Mouse (Mus musculus) kidney, adult 2 months (tissue): Measurements from ENCODE around the gene Hfe. TPM values are rescaled to one million over a fixed set of nuclear protein-coding genes. Genes with fewer than 3 reads are reported as not detected.

Source experiments
- DNase-seq: peaks from one replicate; pipeline ENCODE4 v3.0.0; 2021
- H3K27ac ChIP-seq: fragments of 200-500 bp; 2 replicates; pipeline ENCODE4 v1.5.1; 2012; ENCODE audit warnings: low read depth, low read length, control low read depth, inconsistent platforms; ENCODE audit not compliant: insufficient read depth
- H3K27me3 ChIP-seq: fragments of 200-500 bp; replicated peaks from 2 replicates; pipeline ENCODE4 v1.6.1; 2012; ENCODE audit warnings: mild to moderate bottlenecking, moderate library complexity, low read length, inconsistent platforms; ENCODE audit not compliant: control insufficient read depth, insufficient read depth
- H3K36me3 ChIP-seq: fragments of 200-500 bp; 2 replicates; pipeline ENCODE4 v1.6.1; 2012; ENCODE audit warnings: mild to moderate bottlenecking, moderate library complexity, low read length, inconsistent platforms; ENCODE audit not compliant: control insufficient read depth, insufficient read depth
- H3K4me1 ChIP-seq: fragments of 200-500 bp; 2 replicates; pipeline ENCODE4 v1.6.1; 2011; ENCODE audit warnings: low read length; ENCODE audit not compliant: control insufficient read depth, insufficient read depth
- H3K4me3 ChIP-seq: fragments of 200-500 bp; 2 replicates; pipeline ENCODE4 v1.5.1; 2011; ENCODE audit warnings: mild to moderate bottlenecking, low read depth, low read length, control low read depth; ENCODE audit not compliant: insufficient read depth
- CTCF ChIP-seq: fragments of 200-500 bp; conservative IDR thresholded peaks from 2 replicates; pipeline ENCODE4 v1.5.1; 2011; ENCODE audit warnings: low read depth, mild to moderate bottlenecking, control low read depth, low read length, moderate library complexity, mixed read lengths; ENCODE audit not compliant: insufficient read depth, insufficient read length
- POLR2A ChIP-seq: fragments of 200-500 bp; IDR thresholded peaks from one replicate; pipeline ENCODE4 v1.6.1; 2011; ENCODE audit warnings: low read depth, low read length, control low read depth
- WGBS: fragments of 180-500 bp; shearing (Covaris S2); methylation state at CpG from one replicate; pipeline ENCODE4 v1.1.7; 2018; 5-methylcytosine and 5-hydroxymethylcytosine counted together
- polyA plus RNA-seq: library from polyadenylated mRNA; depleted of rRNA; stranded (reverse); fragments of >200 nt; gene quantifications from 2 replicates; pipeline ENCODE4 v1.2.3, GENCODE M21; 2012

Gene Hfe
- polyA plus RNA-seq, 1 experiment, result 21.4 TPM

DNA sequence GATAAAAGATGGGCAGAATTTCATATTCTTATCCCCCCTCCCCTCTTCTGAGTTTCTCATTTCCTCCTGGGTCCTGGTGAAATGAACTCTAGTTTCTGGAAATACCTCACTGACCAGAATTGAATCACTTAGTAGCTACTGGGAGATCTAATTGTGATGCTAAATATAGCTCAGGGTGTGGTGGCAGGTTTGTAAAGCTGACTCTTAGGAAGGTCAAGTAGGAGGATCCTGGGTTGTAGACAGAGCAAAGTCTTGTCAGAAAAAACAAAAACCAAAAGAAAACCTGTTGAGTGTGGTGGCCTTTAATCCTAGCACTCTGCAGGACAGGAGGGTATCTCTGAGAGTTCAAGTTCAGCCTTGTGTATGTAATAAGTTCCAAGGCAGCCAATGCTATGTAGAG lies 31.4 kb upstream of the Hfe start:
- Histone ChIP-seq H3K4me1 (peaks cover 7% of the 10 kb centered on the region; the same call in 1 of the 2 replicates), H3K36me3 (peaks cover 3% of the 10 kb centered on the region; the same call in 1 of the 2 replicates), H3K27me3 (no peaks in the 10 kb centered on the region), H3K4me3 (no peak overlapping the region), H3K27ac (no peak overlapping the region)
- TF ChIP-seq CTCF (no peak), POLR2A (no peak)
- no peak for DNase-seq

DNA sequence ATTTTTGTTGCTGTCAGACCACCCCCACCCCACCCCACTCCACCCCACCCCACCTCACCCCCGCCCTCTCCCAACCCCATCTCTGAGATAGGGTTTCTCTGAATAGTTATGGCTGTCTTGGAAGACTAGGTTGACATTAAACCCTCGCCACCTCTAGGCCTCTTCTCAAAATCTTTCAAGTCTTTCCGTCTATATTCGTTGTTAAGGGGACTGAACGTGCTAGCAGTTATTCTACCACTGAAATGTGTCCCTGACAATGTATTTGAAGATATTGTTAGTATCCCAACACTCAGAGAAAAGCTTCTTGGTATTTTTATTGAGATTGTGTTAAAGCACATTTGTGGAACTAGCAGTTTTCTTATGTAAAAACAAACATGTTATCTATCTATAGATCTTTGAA lies 30.3 kb upstream of the Hfe start:
- H3K27ac ChIP-seq, result no peak overlapping the region
- H3K36me3 ChIP-seq, result peaks cover 3% of the 10 kb centered on the region; the same call in 1 of the 2 replicates
- H3K4me3 ChIP-seq, result no peak overlapping the region
- no peak for DNase-seq
- no peaks in the 10 kb centered on the region for H3K27me3 ChIP-seq
- TF ChIP-seq POLR2A, result no peak
- TF ChIP-seq CTCF, result no peak
- H3K4me1 ChIP-seq, result peaks cover 5% of the 10 kb centered on the region; the same call in 1 of the 2 replicates
- WGBS, result 55% methylated on average over 5 of the region's 5 CpGs

DNA sequence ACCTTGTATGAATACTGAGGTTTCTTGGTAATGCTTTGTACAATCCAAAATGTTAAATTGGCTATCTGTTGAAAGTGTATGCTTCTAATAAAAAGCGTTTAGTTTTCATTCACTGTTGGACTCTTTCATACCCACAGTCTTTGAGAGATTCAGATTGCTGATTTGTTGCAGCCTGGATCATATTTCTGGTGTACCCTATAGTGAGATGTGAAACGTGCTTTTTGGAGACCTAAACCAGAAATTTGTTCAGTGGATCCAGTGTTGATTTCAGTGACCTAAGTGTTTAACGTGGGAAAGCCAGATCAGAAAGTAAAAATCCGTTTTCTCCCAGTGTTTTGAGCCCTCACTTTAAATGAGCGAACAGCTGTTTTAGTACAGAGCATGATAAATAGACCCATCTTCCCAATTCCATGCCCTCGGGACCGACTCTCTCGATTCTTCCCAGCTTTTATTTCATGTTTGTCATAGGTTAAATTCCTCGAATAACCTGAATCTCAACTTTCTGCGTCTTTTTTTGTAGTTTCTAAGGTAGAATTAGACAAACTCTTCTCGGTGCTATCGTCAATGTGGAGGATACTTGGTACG lies 29.7 kb upstream of the Hfe start:
- no peaks in the 10 kb centered on the region for H3K27me3 ChIP-seq
- H3K27ac ChIP-seq, result peak overlapping the region; percentile 97
- H3K36me3 ChIP-seq, result peaks cover 3% of the 10 kb centered on the region; the same call in 1 of the 2 replicates
- 17% methylated on average over 13 of the region's 13 CpGs for WGBS
- TF ChIP-seq POLR2A, result no peak
- peak overlapping the region; percentile 69 for H3K4me3 ChIP-seq
- peaks cover 4% of the 10 kb centered on the region; the same call in 1 of the 2 replicates for H3K4me1 ChIP-seq
- no peak for DNase-seq

DNA sequence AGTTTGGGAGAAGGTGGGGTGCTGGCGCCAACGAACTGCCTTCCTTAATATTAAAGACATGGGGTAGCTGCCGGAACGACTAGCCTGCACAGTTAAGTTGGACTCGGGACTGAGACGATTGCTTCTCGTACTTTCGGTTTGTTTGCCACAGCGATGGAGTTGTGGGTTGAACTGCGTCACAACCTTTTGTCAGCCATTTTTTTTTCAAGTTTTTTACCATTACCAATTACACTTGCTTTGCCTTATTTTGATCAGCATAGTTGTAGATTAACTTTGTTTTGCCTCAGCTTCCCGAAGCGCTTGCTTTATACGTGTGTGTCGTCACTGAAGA lies 29.2 kb upstream of the Hfe start:
- peaks cover 4% of the 10 kb centered on the region; the same call in 1 of the 2 replicates for H3K4me1 ChIP-seq
- DNase-seq, result no peak
- no peaks in the 10 kb centered on the region for H3K27me3 ChIP-seq
- peak overlapping the region; percentile 97 for H3K27ac ChIP-seq
- under 1% methylated on average over 14 of the region's 14 CpGs for WGBS
- H3K36me3 ChIP-seq, result peaks cover 3% of the 10 kb centered on the region; the same call in 1 of the 2 replicates
- peak overlapping the region; percentile 69 for H3K4me3 ChIP-seq
- TF ChIP-seq POLR2A (no peak), CTCF (no peak)

DNA sequence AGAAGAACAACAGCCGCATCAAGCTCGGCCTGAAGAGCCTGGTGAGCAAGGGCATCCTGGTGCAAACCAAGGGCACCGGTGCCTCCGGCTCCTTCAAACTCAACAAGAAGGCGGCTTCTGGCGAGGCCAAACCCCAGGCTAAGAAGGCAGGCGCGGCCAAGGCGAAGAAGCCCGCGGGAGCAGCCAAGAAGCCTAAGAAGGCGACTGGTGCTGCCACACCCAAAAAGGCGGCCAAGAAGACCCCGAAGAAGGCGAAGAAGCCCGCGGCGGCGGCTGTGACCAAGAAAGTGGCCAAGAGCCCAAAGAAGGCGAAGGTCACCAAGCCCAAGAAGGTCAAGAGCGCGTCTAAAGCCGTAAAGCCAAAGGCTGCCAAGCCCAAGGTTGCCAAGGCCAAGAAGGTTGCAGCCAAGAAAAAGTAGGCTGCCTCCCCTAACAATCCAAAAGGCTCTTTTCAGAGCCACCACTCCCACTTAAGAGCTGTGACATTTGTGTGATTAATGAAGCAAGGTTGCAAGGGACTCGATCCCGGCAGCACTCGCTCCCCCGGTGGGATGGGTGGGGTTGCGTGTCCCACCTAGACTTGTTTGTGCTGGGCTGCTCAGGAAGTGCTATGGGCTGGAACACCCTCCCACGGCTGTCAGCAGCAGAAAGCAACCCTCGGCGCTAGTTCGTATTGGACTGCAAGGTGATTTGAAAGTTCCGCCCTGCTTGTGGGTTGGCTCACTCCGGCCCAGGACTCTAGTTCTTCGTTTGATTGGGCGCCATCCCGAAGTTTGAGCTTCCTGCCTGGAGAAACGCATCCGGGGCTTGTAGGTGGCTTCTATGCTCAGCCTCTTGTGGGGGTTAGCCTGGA lies 28.6 kb upstream of the Hfe start:
- peak; percentile 99 for DNase-seq
- H3K4me1 ChIP-seq, result peaks cover 4% of the 10 kb centered on the region; the same call in 1 of the 2 replicates
- no peak for TF ChIP-seq CTCF
- peak; percentile 70 for TF ChIP-seq POLR2A
- H3K27ac ChIP-seq, result peak overlapping the region; percentile 98
- H3K36me3 ChIP-seq, result peaks cover 3% of the 10 kb centered on the region; the same call in 1 of the 2 replicates
- H3K27me3 ChIP-seq, result no peaks in the 10 kb centered on the region
- under 1% methylated on average over 39 of the region's 39 CpGs for WGBS
- peak overlapping the region; percentile 69 for H3K4me3 ChIP-seq

DNA sequence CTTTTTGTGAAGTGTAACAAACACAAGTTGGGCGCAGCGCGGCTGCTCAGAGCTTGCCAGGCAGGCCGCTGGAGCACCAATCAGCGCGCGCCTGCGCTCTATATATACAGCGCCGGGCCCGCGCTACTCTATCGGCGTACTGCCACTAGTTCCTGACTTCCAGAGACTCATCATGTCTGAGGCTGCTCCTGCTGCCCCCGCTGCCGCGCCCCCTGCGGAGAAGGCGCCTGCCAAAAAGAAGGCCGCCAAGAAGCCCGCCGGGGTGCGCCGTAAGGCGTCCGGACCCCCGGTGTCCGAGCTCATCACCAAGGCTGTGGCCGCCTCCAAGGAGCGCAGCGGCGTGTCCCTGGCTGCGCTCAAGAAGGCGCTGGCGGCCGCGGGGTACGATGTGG lies 28.0 kb upstream of the Hfe start, which contains the start of gene Hist1h1c:
Gene Hist1h1c (plus strand): TSS at position 132 of the 392 bp plus-strand sequence.
- H3K27ac ChIP-seq, result peak within 1 kb of the TSS; percentile 98
- H3K36me3 ChIP-seq, result peaks cover 3% of the 10 kb centered on the region; the same call in 1 of the 2 replicates
- under 1% methylated on average over 38 of the region's 38 CpGs for WGBS
- TF ChIP-seq POLR2A, result peak; percentile 91
- TF ChIP-seq CTCF, result no peak
- H3K4me1 ChIP-seq, result peaks cover 4% of the 10 kb centered on the region; the same call in 1 of the 2 replicates
- peak within 1 kb of the TSS; percentile 69 for H3K4me3 ChIP-seq
- DNase-seq, result peak; percentile 94
- H3K27me3 ChIP-seq, result no peaks in the 10 kb centered on the region

DNA sequence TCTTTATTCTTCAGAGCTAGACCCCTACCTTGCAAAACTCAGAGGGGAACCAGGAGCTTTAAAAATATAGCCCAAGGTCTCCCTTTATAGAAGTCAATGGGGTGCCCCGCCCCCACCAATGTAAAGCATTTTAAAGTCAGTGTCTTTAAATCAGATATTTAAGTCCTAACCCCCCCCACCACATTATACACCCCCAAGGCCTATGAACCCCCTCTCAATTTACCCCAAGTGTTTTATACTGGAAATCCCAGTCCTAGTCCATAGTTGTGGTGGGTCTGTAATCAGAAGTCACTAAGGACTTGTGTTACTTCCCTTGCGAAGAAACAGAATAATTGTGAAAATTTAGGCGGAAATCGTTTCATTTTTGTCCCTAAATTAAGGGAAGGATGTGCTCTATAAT lies 27.4 kb upstream of the Hfe start:
- WGBS, result 28% methylated on average over 4 of the region's 4 CpGs
- peaks cover 4% of the 10 kb centered on the region; the same call in 1 of the 2 replicates for H3K4me1 ChIP-seq
- no peaks in the 10 kb centered on the region for H3K27me3 ChIP-seq
- H3K27ac ChIP-seq, result peak overlapping the region; percentile 98
- TF ChIP-seq CTCF (no peak), POLR2A (no peak)
- DNase-seq, result no peak
- no peak overlapping the region for H3K4me3 ChIP-seq
- H3K36me3 ChIP-seq, result peaks cover 3% of the 10 kb centered on the region; the same call in 1 of the 2 replicates
